In genomic region chr15:10375404-10375803, GRCm38 (mm10) we compare ENCODE assay signal across 29 mouse cellular contexts. TPM values are rescaled to one million over a fixed set of nuclear protein-coding genes. Genes with fewer than 3 reads are reported as not detected.
"Had no signal": no experiment of that assay in that cellular context is flagged by ENCODE, and none has a peak within 500 bp of the region (broad histone marks: within the 10 kb centered on the region; RNA-seq: fewer than 3 reads in every experiment).

No protein-coding gene starts in this region.

- H3K4me3 ChIP-seq: lung, embryonic 15.5 days; megakaryocyte, embryonic 14.5 days; midbrain, embryonic 12.5 days; myocyte; neural tube, embryonic 13.5 days; neural tube, embryonic 15.5 days had no signal

- H3K9ac ChIP-seq: liver, embryonic 14.5 days; lung, embryonic 15.5 days; midbrain, embryonic 12.5 days; neural tube, embryonic 13.5 days; neural tube, embryonic 15.5 days had no signal

- H3K9me3 ChIP-seq: lung, embryonic 15.5 days; megakaryocyte, embryonic 14.5 days; midbrain, embryonic 12.5 days; neural tube, embryonic 13.5 days; neural tube, embryonic 15.5 days had no signal

- ATAC-seq: lung, postnatal 0 days; midbrain, embryonic 16.5 days had no signal

- H3K4me1 ChIP-seq: lung, embryonic 15.5 days; megakaryocyte, embryonic 14.5 days; midbrain, embryonic 12.5 days; neural tube, embryonic 13.5 days; neural tube, embryonic 15.5 days had no signal

- H3K4me2 ChIP-seq: lung, embryonic 15.5 days; midbrain, embryonic 12.5 days; neural tube, embryonic 13.5 days; neural tube, embryonic 15.5 days had no signal

- H3K27ac ChIP-seq: liver, embryonic 14.5 days; lung, embryonic 15.5 days; macrophage; midbrain, embryonic 12.5 days; neural tube, embryonic 13.5 days; neural tube, embryonic 15.5 days had no signal

- DNase-seq: lung, adult 2 months; lung, postnatal 14 days; lung, postnatal 36 days; midbrain, embryonic 14.5 days; retina, postnatal 1 day; right cerebral cortex, adult 18-20 months; right cerebral cortex, postnatal 25 days; right cerebral cortex, postnatal 4 days; spleen, adult 18-20 months; thymus, adult 18-20 months; thymus, postnatal 14 days; thymus, postnatal 36 days had no signal

- H3K36me3 ChIP-seq: lung, embryonic 15.5 days; midbrain, embryonic 12.5 days; neural tube, embryonic 13.5 days; neural tube, embryonic 15.5 days had no signal

- H3K27me3 ChIP-seq: lung, embryonic 15.5 days; megakaryocyte, embryonic 14.5 days; midbrain, embryonic 12.5 days; neural tube, embryonic 13.5 days; neural tube, embryonic 15.5 days had no signal

RNA-seq across cellular contexts. Expression of gene Agxt2, which starts 17.1 kb away (rescaled TPM):
- total RNA-seq: megakaryocyte progenitor cell, adult 5-6 weeks had no signal
- polyA plus RNA-seq: limb, embryonic 14.5 days; lung, adult 2 months; lung, embryonic 15.5 days; lung, postnatal 0 days; macrophage; midbrain, embryonic 12.5 days; midbrain, embryonic 14.5 days; midbrain, embryonic 16.5 days; myocyte; neural tube, embryonic 11.5 days; neural tube, embryonic 13.5 days; stomach, embryonic 14.5 days; thymus, postnatal 0 days had no signal

RNA-seq across cellular contexts. Expression of gene Gm21973, which starts 50.2 kb away (rescaled TPM):
- total RNA-seq: megakaryocyte progenitor cell, adult 5-6 weeks had no signal
- polyA plus RNA-seq: limb, embryonic 14.5 days; liver, embryonic 14.5 days; lung, adult 2 months; lung, embryonic 15.5 days; lung, postnatal 0 days; macrophage; midbrain, embryonic 12.5 days; midbrain, embryonic 14.5 days; midbrain, embryonic 16.5 days; myocyte; neural tube, embryonic 11.5 days; neural tube, embryonic 13.5 days; neural tube, embryonic 15.5 days; small intestine, adult 2 months; stomach, embryonic 14.5 days; stomach, embryonic 16.5 days; thymus, postnatal 0 days had no signal
